Mouse (Mus musculus): ENCODE results near the gene Lrpap1.

The Lrpap1 gene

GRCm38 (mm10) chr5:35120024-35120423, 14.5 kb upstream of the Lrpap1 start:
- ATAC-seq (ENCODE audit: low TSS enrichment) = peak; percentile 41; the same call in 1 of the 2 replicates

- no peak for ATAC-seq (ENCODE audit: low TSS enrichment)
These were observed 12.9 kb upstream of the Lrpap1 start for GRCm38 (mm10) chr5:35118418-35118817.

- no peak for ATAC-seq (ENCODE audit: low TSS enrichment)
These were observed 12.1 kb upstream of the Lrpap1 start for GRCm38 (mm10) chr5:35117633-35118032.

GRCm38 (mm10) chr5:35116002-35116401, 10.4 kb upstream of the Lrpap1 start:
- no peak for ATAC-seq (ENCODE audit: low TSS enrichment)

GRCm38 (mm10) chr5:35112444-35112843, 6.9 kb upstream of the Lrpap1 start:
- ATAC-seq (ENCODE audit: low TSS enrichment) = peak; percentile 89

- peak; percentile 58 for ATAC-seq (ENCODE audit: low TSS enrichment)
These were observed 344 bp upstream of the Lrpap1 start for GRCm38 (mm10) chr5:35105922-35106298.

GRCm38 (mm10) chr5:35104183-35104959, 1.2 kb downstream of the Lrpap1 start:
- no peak for ATAC-seq (ENCODE audit: low TSS enrichment)

- no peak for ATAC-seq (ENCODE audit: low TSS enrichment)
These were observed 2.0 kb downstream of the Lrpap1 start for GRCm38 (mm10) chr5:35103528-35103927.

GRCm38 (mm10) chr5:35103086-35103485, 2.5 kb downstream of the Lrpap1 start:
- no peak for ATAC-seq (ENCODE audit: low TSS enrichment)

- ATAC-seq (ENCODE audit: low TSS enrichment) = no peak
These were observed 13.9 kb downstream of the Lrpap1 start for GRCm38 (mm10) chr5:35091636-35092035.

GRCm38 (mm10) chr5:35089614-35089963, 16.0 kb downstream of the Lrpap1 start:
- ATAC-seq (ENCODE audit: low TSS enrichment) = no peak

- ATAC-seq (ENCODE audit: low TSS enrichment) = peak; percentile 42; the same call in 1 of the 2 replicates
These were observed 16.6 kb downstream of the Lrpap1 start for GRCm38 (mm10) chr5:35088785-35089613.

GRCm38 (mm10) chr5:35084913-35085312, 20.7 kb downstream of the Lrpap1 start:
- no peak for ATAC-seq (ENCODE audit: low TSS enrichment)

GRCm38 (mm10) chr5:35079101-35079500, 26.5 kb downstream of the Lrpap1 start:
- no peak for ATAC-seq (ENCODE audit: low TSS enrichment)

- ATAC-seq (ENCODE audit: low TSS enrichment) = no peak
These were observed 29.2 kb downstream of the Lrpap1 start for GRCm38 (mm10) chr5:35076369-35076768.

GRCm38 (mm10) chr5:35073992-35074391, 31.6 kb downstream of the Lrpap1 start:
- no peak for ATAC-seq (ENCODE audit: low TSS enrichment)

- no peak for ATAC-seq (ENCODE audit: low TSS enrichment)
These were observed 32.3 kb downstream of the Lrpap1 start for GRCm38 (mm10) chr5:35073235-35073634.

GRCm38 (mm10) chr5:35071855-35072254, 33.7 kb downstream of the Lrpap1 start:
- no peak for ATAC-seq (ENCODE audit: low TSS enrichment)

- peak; percentile 38 for ATAC-seq (ENCODE audit: low TSS enrichment)
These were observed 34.6 kb downstream of the Lrpap1 start for GRCm38 (mm10) chr5:35070953-35071352.

- no peak for ATAC-seq (ENCODE audit: low TSS enrichment)
These were observed 35.3 kb downstream of the Lrpap1 start for GRCm38 (mm10) chr5:35070314-35070713.

GRCm38 (mm10) chr5:35069841-35070240, 35.7 kb downstream of the Lrpap1 start:
- no peak for ATAC-seq (ENCODE audit: low TSS enrichment)

GRCm38 (mm10) chr5:35060098-35060497, 45.5 kb downstream of the Lrpap1 start:
- ATAC-seq (ENCODE audit: low TSS enrichment) = no peak

- ATAC-seq (ENCODE audit: low TSS enrichment) = no peak
These were observed 47.4 kb downstream of the Lrpap1 start for GRCm38 (mm10) chr5:35058216-35058615.

Data from frontal cortex, adult (tissue).